Mouse (Mus musculus): ENCODE data around the gene Pigl.

The Pigl gene

GRCm38 (mm10) chr11:62513311-62513710 lies 55.1 kb downstream of the Pigl start:
- DNase-seq (ENCODE audit: low spot score in 2 of 2), result no peak

- no peak for DNase-seq (ENCODE audit: low spot score in 2 of 2)
Observed at GRCm38 (mm10) chr11:62518991-62519390, 60.7 kb downstream of the Pigl start.

- DNase-seq (ENCODE audit: low spot score in 2 of 2), result no peak
Observed at GRCm38 (mm10) chr11:62522283-62522682, 64.0 kb downstream of the Pigl start.

- no peak for DNase-seq (ENCODE audit: low spot score in 2 of 2)
Observed at GRCm38 (mm10) chr11:62537089-62537488, 78.8 kb downstream of the Pigl start.

GRCm38 (mm10) chr11:62537590-62537989 lies 79.3 kb downstream of the Pigl start:
- DNase-seq (ENCODE audit: low spot score in 2 of 2), result no peak

- DNase-seq (ENCODE audit: low spot score in 2 of 2), result peak in 1 of 2 experiments; percentile 56
Observed at GRCm38 (mm10) chr11:62538321-62539088, 80.2 kb downstream of the Pigl start.

GRCm38 (mm10) chr11:62539089-62539890 lies 81.0 kb downstream of the Pigl start, which contains the start of gene Cenpv:
Cenpv (minus strand) TSS chr11:62539261.
- peak; percentile 51 to 84 for DNase-seq (ENCODE audit: low spot score in 2 of 2)

GRCm38 (mm10) chr11:62540167-62540566 lies 81.9 kb downstream of the Pigl start:
- no peak for DNase-seq (ENCODE audit: low spot score in 2 of 2)

GRCm38 (mm10) chr11:62540969-62541368 lies 82.7 kb downstream of the Pigl start:
- no peak for DNase-seq (ENCODE audit: low spot score in 2 of 2)

GRCm38 (mm10) chr11:62541581-62541980 lies 83.3 kb downstream of the Pigl start:
- DNase-seq (ENCODE audit: low spot score in 2 of 2), result no peak

GRCm38 (mm10) chr11:62543991-62544390 lies 85.7 kb downstream of the Pigl start:
- no peak for DNase-seq (ENCODE audit: low spot score in 2 of 2)

- DNase-seq (ENCODE audit: low spot score in 2 of 2), result peak in 1 of 2 experiments; percentile 48
Observed at GRCm38 (mm10) chr11:62549782-62550181, 91.5 kb downstream of the Pigl start.

GRCm38 (mm10) chr11:62550227-62550685 lies 92.0 kb downstream of the Pigl start:
- peak in 1 of 2 experiments; percentile 36 for DNase-seq (ENCODE audit: low spot score in 2 of 2)

GRCm38 (mm10) chr11:62550727-62551225 lies 92.5 kb downstream of the Pigl start, which contains the start of gene Ubb:
Ubb (plus strand) TSS chr11:62551171.
- peak; percentile 97 to 98 for DNase-seq (ENCODE audit: low spot score in 2 of 2)

- peak; percentile 86 to 92 for DNase-seq (ENCODE audit: low spot score in 2 of 2)
Observed at GRCm38 (mm10) chr11:62551226-62552119, 93.2 kb downstream of the Pigl start.

- DNase-seq (ENCODE audit: low spot score in 2 of 2), result no peak
Observed at GRCm38 (mm10) chr11:62553186-62553585, 94.9 kb downstream of the Pigl start.

- no peak for DNase-seq (ENCODE audit: low spot score in 2 of 2)
Observed at GRCm38 (mm10) chr11:62553633-62554032, 95.4 kb downstream of the Pigl start.

- no peak for DNase-seq (ENCODE audit: low spot score in 2 of 2)
Observed at GRCm38 (mm10) chr11:62554163-62554855, 96.0 kb downstream of the Pigl start.

- DNase-seq (ENCODE audit: low spot score in 2 of 2), result no peak
Observed at GRCm38 (mm10) chr11:62554934-62555517, 96.8 kb downstream of the Pigl start.

- no peak for DNase-seq (ENCODE audit: low spot score in 2 of 2)
Observed at GRCm38 (mm10) chr11:62555896-62556412, 97.7 kb downstream of the Pigl start.
